Mouse (Mus musculus) hematopoietic multipotent progenitor cell, adult 10-12 weeks (in vitro differentiated cells): ENCODE results near the gene Cyp46a1. TPM values are rescaled to one million over a fixed set of nuclear protein-coding genes. Genes with fewer than 3 reads are reported as not detected.

Source experiments
- polyA plus RNA-seq: library from polyadenylated mRNA; stranded (reverse); fragments of >175 nt; gene quantifications from 2 replicates; pipeline ENCODE4 v1.2.3, GENCODE M21; 2012; ENCODE audit warnings: low replicate concordance

Cyp46a1 gene
- 0.10 and 1.5 TPM in 2 replicates for polyA plus RNA-seq

GRCm38 (mm10) chr12:108333895-108334445 is at the start of gene Cyp46a1:
TSS of gene Cyp46a1 (plus strand) at chr12:108334381.

DNA sequence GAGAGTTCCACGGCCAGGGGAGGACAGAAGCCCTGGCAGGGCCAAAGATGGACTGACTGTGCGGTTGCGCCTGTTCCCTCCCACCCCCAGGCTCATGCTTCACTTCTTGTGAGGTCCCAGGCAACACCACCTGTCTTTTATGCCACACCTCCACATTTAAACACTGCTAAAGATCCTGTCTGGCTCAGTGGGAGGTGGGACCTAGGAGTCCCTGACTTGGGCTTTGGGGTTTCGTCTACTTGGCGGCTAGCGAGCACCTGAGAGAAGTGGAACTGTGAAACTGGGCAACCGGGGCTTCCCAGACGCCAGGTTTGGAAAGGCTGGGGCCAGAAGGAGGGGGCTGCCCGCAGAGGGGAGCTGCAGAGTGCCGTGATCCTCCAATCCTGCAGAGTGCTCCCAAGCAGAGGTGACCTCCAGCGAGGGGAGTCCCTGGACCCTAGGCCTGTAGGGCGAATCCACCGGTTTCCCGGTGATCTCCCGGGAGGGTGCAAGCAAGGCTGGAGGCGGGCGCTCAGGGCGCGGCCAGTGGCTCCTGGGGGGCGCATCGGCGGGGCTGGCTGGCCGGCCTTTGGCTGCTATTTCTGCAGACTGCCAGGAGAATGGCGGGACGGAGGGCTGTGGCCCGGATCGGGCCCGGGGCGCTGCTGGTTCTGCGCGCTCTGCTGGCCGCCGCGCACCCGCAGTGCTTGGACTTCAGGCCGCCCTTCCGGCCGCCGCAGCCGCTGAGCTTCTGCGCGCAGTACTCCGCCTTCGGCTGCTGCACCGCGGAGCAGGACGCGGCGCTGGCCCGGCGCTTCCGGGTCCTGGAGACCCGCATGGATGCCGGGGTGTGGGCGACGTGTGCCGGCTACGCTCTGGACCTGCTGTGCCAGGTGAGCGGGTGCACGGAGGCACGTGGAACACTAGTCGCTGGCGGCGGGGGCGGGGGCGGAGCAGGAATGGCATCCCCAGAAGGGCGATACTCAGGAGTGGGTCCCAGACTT is 28.1 kb upstream of the Cyp46a1 start, which contains the start of gene Hhipl1:
TSS of gene Hhipl1 (plus strand) at position 459 of the 983 bp plus-strand sequence.

DNA sequence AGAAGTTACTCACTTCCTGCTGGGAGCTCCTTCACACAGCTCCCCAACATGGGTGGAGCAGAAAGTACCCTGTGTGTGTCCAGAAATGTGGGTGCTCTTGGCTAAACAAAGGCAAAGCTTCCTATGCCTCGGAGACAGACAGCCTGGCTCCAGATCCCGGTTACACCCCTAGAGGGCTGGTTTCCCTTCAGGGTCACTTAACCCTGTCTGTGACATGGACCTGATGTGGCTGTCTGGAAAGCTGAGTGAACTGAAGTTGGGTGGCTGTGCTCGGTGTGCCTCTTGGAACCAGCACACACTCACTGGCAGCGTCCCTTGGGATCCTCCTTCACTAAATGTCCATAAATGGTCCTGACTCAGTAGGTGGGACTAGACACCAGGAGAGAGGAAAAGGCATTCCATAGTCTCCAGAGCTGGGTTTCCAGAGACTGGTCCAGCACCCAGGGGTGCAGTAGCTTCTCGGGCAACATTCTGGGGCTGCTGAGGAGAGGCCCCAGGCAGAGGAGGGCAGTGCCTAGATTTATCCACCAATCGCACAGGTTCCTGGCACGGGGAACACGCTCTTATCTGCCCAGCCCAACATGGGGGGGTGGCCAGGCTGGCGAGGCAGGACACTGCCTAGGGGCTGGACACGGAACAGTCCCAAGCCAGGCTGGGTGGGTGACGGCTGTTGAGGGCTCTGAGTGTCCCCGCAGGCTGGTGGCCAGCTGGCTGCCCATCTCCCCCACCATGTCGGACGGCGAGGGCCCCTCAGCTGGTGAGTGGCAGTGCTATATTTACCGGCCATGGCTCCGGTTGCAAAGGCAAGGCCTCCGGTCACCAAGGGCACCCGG is 36.6 kb downstream of the Cyp46a1 start, which contains the start of gene Eml1:
TSS of gene Eml1 (plus strand) at position 362 of the 833 bp plus-strand sequence.

Other genes starting within 250 kb of the Cyp46a1 start
- gene Setd3, start 155.1 kb upstream of the Cyp46a1 start, polyA plus RNA-seq, result 7.9 and 11.8 TPM in 2 replicates
- gene Ccnk, start 154.8 kb upstream of the Cyp46a1 start, polyA plus RNA-seq, result 79.9 and 111 TPM in 2 replicates
- gene Ccdc85c, start 59.0 kb upstream of the Cyp46a1 start, polyA plus RNA-seq, result 2.1 and 4.3 TPM in 2 replicates
- gene Hhipl1, start 28.1 kb upstream of the Cyp46a1 start, polyA plus RNA-seq, result not detected in 2 replicates
- gene Eml1, start 36.6 kb downstream of the Cyp46a1 start, polyA plus RNA-seq, result 0.07 and 0.16 TPM in 2 replicates
- gene Evl, start 220.3 kb downstream of the Cyp46a1 start, polyA plus RNA-seq, result 421 and 611 TPM in 2 replicates